Mouse (Mus musculus) erythroblast, embryonic 14.5 days (primary cell): Measurements from ENCODE around the gene BC055324.

ENCODE experiments used
- GATA1 ChIP-seq: IDR thresholded peaks from 2 replicates; pipeline ENCODE4 v1.6.1; 2012; ENCODE audit warnings: low read length, inconsistent platforms, mixed read lengths
- TAL1 ChIP-seq: IDR thresholded peaks from 3 replicates; pipeline ENCODE4 v1.6.1; 2012; ENCODE audit warnings: low read length, inconsistent platforms, mixed read lengths

DNA sequence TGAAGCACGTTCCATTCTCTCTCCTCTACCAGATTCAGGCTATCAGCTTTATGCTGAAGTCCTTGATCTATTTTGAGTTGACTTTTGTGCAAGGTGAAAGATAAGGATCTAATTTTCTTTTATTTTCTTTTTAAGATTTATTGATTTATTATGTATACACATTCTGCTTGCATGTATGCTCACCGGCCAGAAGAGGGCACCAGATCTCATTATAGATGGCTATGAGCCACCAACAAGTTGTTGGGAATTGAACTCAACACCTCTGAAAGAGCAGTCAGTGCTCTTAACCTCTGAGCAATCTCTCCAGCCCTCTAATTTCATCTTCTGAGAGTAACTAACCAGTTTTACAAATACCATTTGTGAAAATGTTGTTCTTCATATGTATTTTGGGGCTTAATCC is 14.6 kb upstream of the BC055324 start:
- TF ChIP-seq GATA1 (no peak), TAL1 (no peak)
